ENCODE assay signal across 20 mouse cellular contexts in the genomic region with DNA sequence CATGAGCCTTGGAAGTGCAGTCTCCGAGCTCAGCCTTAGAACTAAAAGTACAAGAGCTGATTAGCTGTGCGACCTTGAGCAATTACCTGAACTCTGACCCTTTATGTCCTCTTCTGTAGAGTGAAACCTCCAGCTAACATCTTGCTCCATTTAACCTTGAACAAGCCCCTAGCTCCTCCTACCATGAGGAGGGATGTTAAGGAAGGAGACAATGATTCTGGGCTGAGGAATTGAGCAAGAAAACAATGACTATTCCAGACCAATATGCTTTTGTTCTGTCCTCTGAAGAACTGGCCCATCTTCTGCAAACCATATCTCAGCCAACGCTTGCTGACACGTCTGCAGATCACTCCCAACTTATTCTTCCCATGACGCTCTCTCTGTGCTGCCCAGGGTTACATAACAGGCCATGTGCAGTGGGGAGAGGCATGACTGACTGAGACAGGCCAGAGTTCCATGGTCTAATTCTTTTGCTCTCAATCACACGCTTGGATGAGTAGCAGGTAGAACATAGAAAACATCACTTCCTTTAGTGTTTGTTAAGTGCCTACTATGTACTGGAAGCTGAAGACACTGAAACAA.
A peak's percentile ranks its signal among the peaks of the same experiment; 100 is the strongest.
DNase-seq lines count a peak whose midpoint lies in the region; ATAC-seq and TF ChIP-seq lines count a peak whose summit lies in the region.
"Had no signal": no experiment of that assay in that cellular context is flagged by ENCODE, and none has a peak within 500 bp of the region (broad histone marks: within the 10 kb centered on the region; RNA-seq: fewer than 3 reads in every experiment).

No protein-coding gene starts in this region.

- no peak overlapping the region for H3K27ac ChIP-seq in kidney, embryonic 15.5 days
- H3K27ac ChIP-seq in lung, postnatal 0 days (ENCODE audit: low read length), result no peak overlapping the region
- H3K27ac ChIP-seq: embryonic facial prominence, embryonic 15.5 days; forebrain, embryonic 12.5 days; liver, embryonic 12.5 days had no signal

- no peak overlapping the region for H3K4me2 ChIP-seq in kidney, embryonic 15.5 days
- no peak overlapping the region for H3K4me2 ChIP-seq in lung, postnatal 0 days (replicated peaks; ENCODE audit: low read depth, low read length)
- H3K4me2 ChIP-seq: embryonic facial prominence, embryonic 15.5 days; forebrain, embryonic 12.5 days; liver, embryonic 12.5 days had no signal

- H3K9ac ChIP-seq in kidney, embryonic 15.5 days, result no peak overlapping the region
- H3K9ac ChIP-seq in lung, postnatal 0 days (replicated peaks; ENCODE audit: low read depth), result no peak overlapping the region
- H3K9ac ChIP-seq: embryonic facial prominence, embryonic 15.5 days; forebrain, embryonic 12.5 days; forebrain, postnatal 0 days; liver, embryonic 12.5 days; liver, postnatal 0 days had no signal

- no peaks in the 10 kb centered on the region for H3K36me3 ChIP-seq in kidney, embryonic 15.5 days
- H3K36me3 ChIP-seq in lung, postnatal 0 days (ENCODE audit: insufficient read depth, low read length), result no peaks in the 10 kb centered on the region
- H3K36me3 ChIP-seq: embryonic facial prominence, embryonic 10.5 days; embryonic facial prominence, embryonic 15.5 days; forebrain, embryonic 12.5 days; liver, embryonic 12.5 days had no signal

- peaks cover 4% of the 10 kb centered on the region; the same call in 1 of the 2 replicates for H3K4me1 ChIP-seq in kidney, embryonic 15.5 days
- no peaks in the 10 kb centered on the region for H3K4me1 ChIP-seq in lung, postnatal 0 days (ENCODE audit: insufficient read depth, low read depth, low read length)
- H3K4me1 ChIP-seq: forebrain, embryonic 12.5 days; liver, embryonic 12.5 days had no signal

- WGBS in kidney, embryonic 15.5 days, result 86% methylated on average over 6 of the region's 6 CpGs
- WGBS in lung, postnatal 0 days, result 72% methylated on average over 6 of the region's 6 CpGs

- DNase-seq in gastrocnemius, adult 18-20 months (ENCODE audit: low spot score), result peak; percentile 36
- no peak for DNase-seq in gastrocnemius, postnatal 10 days
- peak; percentile 25 for DNase-seq in kidney, adult 18-20 months
- DNase-seq in lung, postnatal 0 days (ENCODE audit: low spot score), result peak; percentile 71
- no peak for DNase-seq in lung, postnatal 14 days
- DNase-seq in skeletal muscle tissue, adult 2 months (ENCODE audit: low read depth, low spot score), result peak; percentile 79
- DNase-seq: adrenal gland, adult 8-10 months; cerebellum, adult 2 months; cerebellum, postnatal 14 days; forebrain, postnatal 0 days; layer of hippocampus, postnatal 36 days; left cerebral cortex, postnatal 4 days; liver, postnatal 0 days; midbrain, embryonic 14.5 days had no signal

- peak; percentile 35; the same call in 1 of the 2 replicates for TF ChIP-seq EP300 in lung, postnatal 0 days (IDR thresholded peaks at IDR 0.05)

- no peak for TF ChIP-seq CTCF in lung, postnatal 0 days (IDR thresholded peaks at IDR 0.05)

- ATAC-seq in kidney, embryonic 15.5 days (replicated peaks; ENCODE audit: low FRiP score), result no peak
- peak; percentile 73 for ATAC-seq in lung, postnatal 0 days
- ATAC-seq: forebrain, postnatal 0 days; hindbrain, embryonic 16.5 days; liver, embryonic 12.5 days; liver, postnatal 0 days had no signal

- H3K27me3 ChIP-seq in kidney, embryonic 15.5 days, result no peaks in the 10 kb centered on the region
- H3K27me3 ChIP-seq in lung, postnatal 0 days (replicated peaks; ENCODE audit: insufficient read depth, low read length), result no peaks in the 10 kb centered on the region
- H3K27me3 ChIP-seq: embryonic facial prominence, embryonic 15.5 days; forebrain, embryonic 12.5 days; liver, embryonic 12.5 days had no signal

- H3K4me3 ChIP-seq in kidney, embryonic 15.5 days (replicated peaks), result no peak overlapping the region
- H3K4me3 ChIP-seq in lung, postnatal 0 days (ENCODE audit: low read depth, low read length), result no peak overlapping the region
- H3K4me3 ChIP-seq: embryonic facial prominence, embryonic 10.5 days; embryonic facial prominence, embryonic 15.5 days; forebrain, embryonic 12.5 days; liver, embryonic 12.5 days had no signal

- no peaks in the 10 kb centered on the region for H3K9me3 ChIP-seq in kidney, embryonic 15.5 days (replicated peaks)
- H3K9me3 ChIP-seq in lung, postnatal 0 days (ENCODE audit: low read length), result no peaks in the 10 kb centered on the region
- H3K9me3 ChIP-seq: embryonic facial prominence, embryonic 10.5 days; embryonic facial prominence, embryonic 15.5 days; forebrain, embryonic 12.5 days; liver, embryonic 12.5 days had no signal

Comparison
In these comparisons a context has a peak if more than half of its experiments do, and no peak if none do; other contexts are left out.
1. DNase-seq: peak in gastrocnemius, adult 18-20 months (single experiment), kidney, adult 18-20 months (single experiment), lung, postnatal 0 days (single experiment) and skeletal muscle tissue, adult 2 months (single experiment); none in gastrocnemius, postnatal 10 days (single experiment) and lung, postnatal 14 days (single experiment).